Comparison of ENCODE assay signal across 8 mouse cellular contexts in genomic region chr17:51178491-51179194, GRCm38 (mm10). TPM values are rescaled to one million over a fixed set of nuclear protein-coding genes. Genes with fewer than 3 reads are reported as not detected.
DNase-seq lines count a peak whose midpoint lies in the region; ATAC-seq and TF ChIP-seq lines count a peak whose summit lies in the region.

No protein-coding gene starts in this region.

- TF ChIP-seq CTCF in G1E (IDR thresholded peaks at IDR 0.05; ENCODE audit: low read depth, low read length), result no peak
- TF ChIP-seq CTCF in lung, adult 2 months (IDR thresholded peaks at IDR 0.05; ENCODE audit: insufficient read depth, low read length), result no peak

- no peaks in the 10 kb centered on the region for H3K36me3 ChIP-seq in G1E (replicated peaks)
- H3K36me3 ChIP-seq in forebrain, embryonic 16.5 days (ENCODE audit: control insufficient read depth, insufficient read depth), result no peaks in the 10 kb centered on the region
- H3K36me3 ChIP-seq in neural tube, embryonic 15.5 days, result no peaks in the 10 kb centered on the region

- H3K27ac ChIP-seq in forebrain, embryonic 16.5 days (ENCODE audit: low read length), result peak overlapping the region; percentile 98
- H3K27ac ChIP-seq in neural tube, embryonic 15.5 days (replicated peaks), result peak overlapping the region; percentile 98

- peak; percentile 68 for DNase-seq in G1E (ENCODE audit: low spot score)
- peak; percentile 72 for DNase-seq in cerebellum, adult 11-12 months
- DNase-seq in heart, postnatal 36 days, result peak; percentile 74 to 82
- peak; percentile 57 to 68 for DNase-seq in layer of hippocampus, adult 18-20 months (ENCODE audit: low spot score in 2 of 2)
- peak; percentile 66 for DNase-seq in lung, adult 2 months
- DNase-seq in testis, postnatal 10 days (ENCODE audit: low spot score), result peak; percentile 75

- no peaks in the 10 kb centered on the region for H3K9me3 ChIP-seq in G1E (replicated peaks)
- no peaks in the 10 kb centered on the region for H3K9me3 ChIP-seq in forebrain, embryonic 16.5 days (ENCODE audit: control insufficient read depth, low read length)
- no peaks in the 10 kb centered on the region for H3K9me3 ChIP-seq in neural tube, embryonic 15.5 days (replicated peaks)

- peak; percentile 74 for ATAC-seq in G1E (ENCODE audit: extremely low read depth, insufficient number of reproducible peaks, low FRiP score, poor library complexity, severe bottlenecking)
- ATAC-seq in forebrain, embryonic 16.5 days, result peak; percentile 79
- ATAC-seq in neural tube, embryonic 15.5 days (ENCODE audit: low FRiP score), result peak; percentile 86

- peaks cover 18% of the 10 kb centered on the region for H3K4me1 ChIP-seq in G1E (ENCODE audit: insufficient read depth, low read depth, low read length)
- H3K4me1 ChIP-seq in forebrain, embryonic 16.5 days (replicated peaks; ENCODE audit: control insufficient read depth, insufficient read depth, low read length), result peaks cover 6% of the 10 kb centered on the region
- H3K4me1 ChIP-seq in lung, adult 2 months (ENCODE audit: control insufficient read depth, insufficient read depth, low read length), result peaks cover 8% of the 10 kb centered on the region
- peaks cover 8% of the 10 kb centered on the region for H3K4me1 ChIP-seq in neural tube, embryonic 15.5 days

- peak overlapping the region; percentile 86 for H3K4me2 ChIP-seq in forebrain, embryonic 16.5 days (ENCODE audit: low read length)
- H3K4me2 ChIP-seq in neural tube, embryonic 15.5 days, result peak overlapping the region; percentile 71

- WGBS in forebrain, embryonic 16.5 days, result under 1% methylated on average over 44 of the region's 59 CpGs
- WGBS in lung, adult 2 months, result 1% methylated on average over 59 of the region's 59 CpGs
- 0% methylated on average over 58 of the region's 59 CpGs for WGBS in neural tube, embryonic 15.5 days

- no peaks in the 10 kb centered on the region for H3K27me3 ChIP-seq in G1E (ENCODE audit: insufficient read depth, low read length)
- H3K27me3 ChIP-seq in forebrain, embryonic 16.5 days (replicated peaks; ENCODE audit: control insufficient read depth, insufficient read depth, low read length), result no peaks in the 10 kb centered on the region
- no peaks in the 10 kb centered on the region for H3K27me3 ChIP-seq in neural tube, embryonic 15.5 days (replicated peaks)

- TF ChIP-seq POLR2A in lung, adult 2 months (IDR thresholded peaks at IDR 0.05; ENCODE audit: borderline replicate concordance, extremely low read depth, low read depth, low read length), result peak; percentile 86

- intact Hi-C loops in heart, postnatal 36 days (cut with DNase I), result loop anchor here (2.0 to 5.0 kb wide), 2 partner anchors 26 to 66 kb away; no protein-coding TSS in a partner anchor

- peak overlapping the region; percentile 99 for H3K9ac ChIP-seq in forebrain, embryonic 16.5 days (replicated peaks; ENCODE audit: low read depth, low read length)
- peak overlapping the region; percentile 98 for H3K9ac ChIP-seq in neural tube, embryonic 15.5 days (replicated peaks)

- H3K4me3 ChIP-seq in G1E (ENCODE audit: low read depth, low read length), result peak overlapping the region; percentile 88
- H3K4me3 ChIP-seq in forebrain, embryonic 16.5 days (replicated peaks; ENCODE audit: low read length), result peak overlapping the region; percentile 84
- H3K4me3 ChIP-seq in lung, adult 2 months (replicated peaks; ENCODE audit: extremely low read depth, low read depth, low read length), result peak overlapping the region; percentile 90
- peak overlapping the region; percentile 77 for H3K4me3 ChIP-seq in neural tube, embryonic 15.5 days (replicated peaks)

RNA-seq across cellular contexts. Expression of gene Tbc1d5, which starts 0.5 kb away (rescaled TPM):
- total RNA-seq in G1E (2014; fragmentation: Nextera tagmentation) (64.6 and 79.9 TPM in 2 replicates), G1E (2017) (21.5 and 25.3 TPM in 2 replicates)
- 11.8 and 13.3 TPM in 2 replicates for polyA plus RNA-seq in G1E (2012)
- 8.1 and 8.6 TPM in 2 replicates for polyA plus RNA-seq in forebrain, embryonic 16.5 days (2015; fragmentation: Nextera tagmentation; extraction: Ambion mirVana)
- 10 to 100 TPM; 18.6 to 19.4 TPM for total RNA-seq in heart, postnatal 36 days (2021)
- total RNA-seq in layer of hippocampus, adult 18-20 months (2021), result 10 to 100 TPM; 25.5 to 27.6 TPM
- polyA plus RNA-seq in lung, adult 2 months (2012; rRNA removed), result 9.5 and 11.6 TPM in 2 replicates
- 8.8 and 9.9 TPM in 2 replicates for polyA plus RNA-seq in neural tube, embryonic 15.5 days (2015; fragmentation: Nextera tagmentation; extraction: Ambion mirVana)

Comparison
In these comparisons a context has a peak if more than half of its experiments do, and no peak if none do; other contexts are left out.
1. Peak in every context shown above with its lines: DNase-seq, ATAC-seq, H3K4me3 ChIP-seq and H3K27ac ChIP-seq.